Mouse (Mus musculus): ENCODE results near the gene Gm2174.

Gene Gm2174

GRCm38 (mm10) chrX:56447524-56448015 is at the start of gene Gm2174:
TSS of gene Gm2174 (plus strand) at chrX:56447965.
- no peak for DNase-seq (ENCODE audit: extremely low read depth, low read depth)

GRCm38 (mm10) chrX:56404646-56405045 is 43.1 kb upstream of the Gm2174 start:
- no peak for DNase-seq (ENCODE audit: extremely low read depth, low read depth)

- DNase-seq (ENCODE audit: extremely low read depth, low read depth): no peak
These were observed 42.3 kb upstream of the Gm2174 start for GRCm38 (mm10) chrX:56405482-56405881.

GRCm38 (mm10) chrX:56406128-56406527 is 41.6 kb upstream of the Gm2174 start:
- no peak for DNase-seq (ENCODE audit: extremely low read depth, low read depth)

GRCm38 (mm10) chrX:56416277-56416676 is 31.5 kb upstream of the Gm2174 start:
- DNase-seq (ENCODE audit: extremely low read depth, low read depth): no peak

GRCm38 (mm10) chrX:56417541-56417940 is 30.2 kb upstream of the Gm2174 start:
- no peak for DNase-seq (ENCODE audit: extremely low read depth, low read depth)

GRCm38 (mm10) chrX:56430601-56431000 is 17.2 kb upstream of the Gm2174 start:
- no peak for DNase-seq (ENCODE audit: extremely low read depth, low read depth)

- peak; percentile 80 for DNase-seq (ENCODE audit: extremely low read depth, low read depth)
These were observed 11.9 kb upstream of the Gm2174 start for GRCm38 (mm10) chrX:56435758-56436283.

- DNase-seq (ENCODE audit: extremely low read depth, low read depth): peak; percentile 92
These were observed 1.0 kb upstream of the Gm2174 start for GRCm38 (mm10) chrX:56446487-56447428.

GRCm38 (mm10) chrX:56454671-56455371 is 7.1 kb downstream of the Gm2174 start, which contains the start of gene Ints6l:
TSS of gene Ints6l (plus strand) at chrX:56454857.
- peak; percentile 89 for DNase-seq (ENCODE audit: extremely low read depth, low read depth)

GRCm38 (mm10) chrX:56455372-56456246 is 7.8 kb downstream of the Gm2174 start:
- DNase-seq (ENCODE audit: extremely low read depth, low read depth): peak; percentile 70

GRCm38 (mm10) chrX:56456379-56456778 is 8.6 kb downstream of the Gm2174 start:
- peak; percentile 59 for DNase-seq (ENCODE audit: extremely low read depth, low read depth)

GRCm38 (mm10) chrX:56462020-56462933 is 14.5 kb downstream of the Gm2174 start:
- DNase-seq (ENCODE audit: extremely low read depth, low read depth): no peak

GRCm38 (mm10) chrX:56464906-56465305 is 17.1 kb downstream of the Gm2174 start:
- no peak for DNase-seq (ENCODE audit: extremely low read depth, low read depth)

GRCm38 (mm10) chrX:56467688-56468087 is 19.9 kb downstream of the Gm2174 start:
- DNase-seq (ENCODE audit: extremely low read depth, low read depth): no peak

GRCm38 (mm10) chrX:56468422-56468821 is 20.7 kb downstream of the Gm2174 start:
- no peak for DNase-seq (ENCODE audit: extremely low read depth, low read depth)

GRCm38 (mm10) chrX:56474035-56474434 is 26.3 kb downstream of the Gm2174 start:
- DNase-seq (ENCODE audit: extremely low read depth, low read depth): no peak

- DNase-seq (ENCODE audit: extremely low read depth, low read depth): no peak
These were observed 29.8 kb downstream of the Gm2174 start for GRCm38 (mm10) chrX:56477553-56477952.

- DNase-seq (ENCODE audit: extremely low read depth, low read depth): no peak
These were observed 34.1 kb downstream of the Gm2174 start for GRCm38 (mm10) chrX:56481906-56482305.

GRCm38 (mm10) chrX:56489758-56490157 is 42.0 kb downstream of the Gm2174 start:
- DNase-seq (ENCODE audit: extremely low read depth, low read depth): peak; percentile 31

Data from MEL-GATA-1-ER (cell line).